Mouse (Mus musculus): ENCODE data around the gene Dapk2. TPM values are rescaled to one million over a fixed set of nuclear protein-coding genes. Genes with fewer than 3 reads are reported as not detected.

Dapk2 gene
- polyA plus RNA-seq, 1 experiment: not detected

- H3K27ac ChIP-seq (ENCODE audit: insufficient read depth, low read depth, low read length): no peak overlapping the region
- TF ChIP-seq CTCF (IDR thresholded peaks at IDR 0.05; ENCODE audit: low read depth, low read length) (no peak), POLR2A (IDR thresholded peaks at IDR 0.05; ENCODE audit: borderline replicate concordance, low read depth, low read length) (no peak)
- H3K4me3 ChIP-seq (ENCODE audit: insufficient read depth, low read length): no peak overlapping the region
- H3K4me1 ChIP-seq (ENCODE audit: control insufficient read depth, insufficient read depth, low read length): 0 out of 2 replicates have a peak, but pooled peaks cover 4% of the 10 kb centered on the region
Measured at GRCm38 (mm10) chr9:66294227-66294626, 136.2 kb downstream of the Dapk2 start.

- Histone ChIP-seq H3K4me1 (ENCODE audit: control insufficient read depth, insufficient read depth, low read length) (0 out of 2 replicates have a peak, but pooled peaks cover 4% of the 10 kb centered on the region), H3K27ac (ENCODE audit: insufficient read depth, low read depth, low read length) (no peak overlapping the region)
- TF ChIP-seq POLR2A (IDR thresholded peaks at IDR 0.05; ENCODE audit: borderline replicate concordance, low read depth, low read length) (no peak), CTCF (IDR thresholded peaks at IDR 0.05; ENCODE audit: low read depth, low read length) (no peak)
Measured at GRCm38 (mm10) chr9:66294980-66295410, 137.0 kb downstream of the Dapk2 start.

GRCm38 (mm10) chr9:66295577-66296120, 137.6 kb downstream of the Dapk2 start:
- TF ChIP-seq POLR2A (IDR thresholded peaks at IDR 0.05; ENCODE audit: borderline replicate concordance, low read depth, low read length) (no peak), CTCF (IDR thresholded peaks at IDR 0.05; ENCODE audit: low read depth, low read length) (no peak)
- 0 out of 2 replicates have a peak, but pooled peaks cover 4% of the 10 kb centered on the region for H3K4me1 ChIP-seq (ENCODE audit: control insufficient read depth, insufficient read depth, low read length)
- no peak overlapping the region for H3K27ac ChIP-seq (ENCODE audit: insufficient read depth, low read depth, low read length)
- no peak overlapping the region for H3K4me3 ChIP-seq (ENCODE audit: insufficient read depth, low read length)

More at GRCm38 (mm10) chr9:66294980-66295410, 137.0 kb downstream of the Dapk2 start:
- no peak overlapping the region for H3K4me3 ChIP-seq (ENCODE audit: insufficient read depth, low read length)

GRCm38 (mm10) chr9:66298783-66299182, 140.8 kb downstream of the Dapk2 start:
- H3K4me3 ChIP-seq (ENCODE audit: insufficient read depth, low read length): no peak overlapping the region
- H3K4me1 ChIP-seq (ENCODE audit: control insufficient read depth, insufficient read depth, low read length): 0 out of 2 replicates have a peak, but pooled peaks cover 4% of the 10 kb centered on the region
- no peak overlapping the region for H3K27ac ChIP-seq (ENCODE audit: insufficient read depth, low read depth, low read length)
- TF ChIP-seq CTCF (IDR thresholded peaks at IDR 0.05; ENCODE audit: low read depth, low read length): no peak
- TF ChIP-seq POLR2A (IDR thresholded peaks at IDR 0.05; ENCODE audit: borderline replicate concordance, low read depth, low read length): no peak

GRCm38 (mm10) chr9:66300448-66301027, 142.5 kb downstream of the Dapk2 start:
- TF ChIP-seq POLR2A (IDR thresholded peaks at IDR 0.05; ENCODE audit: borderline replicate concordance, low read depth, low read length) (no peak), CTCF (IDR thresholded peaks at IDR 0.05; ENCODE audit: low read depth, low read length) (no peak)
- Histone ChIP-seq H3K4me3 (ENCODE audit: insufficient read depth, low read length) (no peak overlapping the region), H3K4me1 (ENCODE audit: control insufficient read depth, insufficient read depth, low read length) (no peaks in the 10 kb centered on the region; the same call in 1 of the 2 replicates), H3K27ac (ENCODE audit: insufficient read depth, low read depth, low read length) (no peak overlapping the region)

- H3K4me3 ChIP-seq (ENCODE audit: insufficient read depth, low read length): no peak overlapping the region
Measured at GRCm38 (mm10) chr9:66304320-66305090, 146.5 kb downstream of the Dapk2 start.

GRCm38 (mm10) chr9:66305121-66306112, 147.4 kb downstream of the Dapk2 start:
- Histone ChIP-seq H3K4me1 (ENCODE audit: control insufficient read depth, insufficient read depth, low read length) (peaks cover 3% of the 10 kb centered on the region), H3K4me3 (ENCODE audit: insufficient read depth, low read length) (peak overlapping the region; percentile 84), H3K27ac (ENCODE audit: insufficient read depth, low read depth, low read length) (no peak overlapping the region)
- TF ChIP-seq POLR2A (IDR thresholded peaks at IDR 0.05; ENCODE audit: borderline replicate concordance, low read depth, low read length): no peak
- no peak for TF ChIP-seq CTCF (IDR thresholded peaks at IDR 0.05; ENCODE audit: low read depth, low read length)

More at GRCm38 (mm10) chr9:66304320-66305090, 146.5 kb downstream of the Dapk2 start:
- H3K4me1 ChIP-seq (ENCODE audit: control insufficient read depth, insufficient read depth, low read length): peaks cover 3% of the 10 kb centered on the region
- no peak overlapping the region for H3K27ac ChIP-seq (ENCODE audit: insufficient read depth, low read depth, low read length)
- no peak for TF ChIP-seq CTCF (IDR thresholded peaks at IDR 0.05; ENCODE audit: low read depth, low read length)
- TF ChIP-seq POLR2A (IDR thresholded peaks at IDR 0.05; ENCODE audit: borderline replicate concordance, low read depth, low read length): no peak

- Histone ChIP-seq H3K4me3 (ENCODE audit: insufficient read depth, low read length) (no peak overlapping the region), H3K27ac (ENCODE audit: insufficient read depth, low read depth, low read length) (no peak overlapping the region), H3K4me1 (ENCODE audit: control insufficient read depth, insufficient read depth, low read length) (peaks cover 3% of the 10 kb centered on the region)
- no peak for TF ChIP-seq CTCF (IDR thresholded peaks at IDR 0.05; ENCODE audit: low read depth, low read length)
- no peak for TF ChIP-seq POLR2A (IDR thresholded peaks at IDR 0.05; ENCODE audit: borderline replicate concordance, low read depth, low read length)
Measured at GRCm38 (mm10) chr9:66306414-66306813, 148.4 kb downstream of the Dapk2 start.

- H3K27ac ChIP-seq (ENCODE audit: insufficient read depth, low read depth, low read length): no peak overlapping the region
- no peak overlapping the region for H3K4me3 ChIP-seq (ENCODE audit: insufficient read depth, low read length)
- TF ChIP-seq POLR2A (IDR thresholded peaks at IDR 0.05; ENCODE audit: borderline replicate concordance, low read depth, low read length) (no peak), CTCF (IDR thresholded peaks at IDR 0.05; ENCODE audit: low read depth, low read length) (no peak)
- peaks cover 3% of the 10 kb centered on the region for H3K4me1 ChIP-seq (ENCODE audit: control insufficient read depth, insufficient read depth, low read length)
Measured at GRCm38 (mm10) chr9:66307341-66307740, 149.3 kb downstream of the Dapk2 start.
